Mouse (Mus musculus) liver, embryonic 14.5 days (tissue): ENCODE measurements around the gene Kif16b. TPM values are rescaled to one million over a fixed set of nuclear protein-coding genes. Genes with fewer than 3 reads are reported as not detected.

ENCODE experiments used
- ATAC-seq: fragments of 200-750 bp; cut with Nextera tagmentation; 2 replicates; pipeline ENCODE4 v1.8.0; 2017; ENCODE audit warnings: moderate number of reproducible peaks, mild to moderate bottlenecking, moderate library complexity; ENCODE audit not compliant: insufficient read depth
- DNase-seq, 3 experiments: peaks; one replicate each; pipeline ENCODE4 v3.0.0-alpha.2; 2012 to 2013; ENCODE audit warnings: low read depth in 3 of 3, low spot score in 3 of 3
- H3K27ac ChIP-seq: fragments of 300-500 bp; sonication (generic); 2 replicates; pipeline ENCODE4 v1.5.1; 2014; ENCODE audit warnings: moderate library complexity, mild to moderate bottlenecking, control low read depth, inconsistent platforms
- H3K27me3 ChIP-seq: fragments of 300-500 bp; sonication (generic); 2 replicates; pipeline ENCODE4 v1.6.1; 2014; ENCODE audit warnings: mild to moderate bottlenecking, low read length, moderate library complexity; ENCODE audit not compliant: control insufficient read depth, insufficient read depth
- H3K36me3 ChIP-seq: fragments of 300-500 bp; sonication (generic); replicated peaks from 2 replicates; pipeline ENCODE4 v1.6.1; 2014; ENCODE audit warnings: low read depth; ENCODE audit not compliant: control insufficient read depth, insufficient read depth
- H3K4me1 ChIP-seq, 2 experiments: fragments of 200-500 bp in 1 of 2; fragments of 300-500 bp in 1 of 2; sonication (generic) in 1 of 2; replicated peaks; 2 replicates each; pipeline ENCODE4 v1.6.1; 2012 to 2014; ENCODE audit warnings: antibody characterized with exemption in 1 of 2, inconsistent platforms in 1 of 2, low read length in 1 of 2; ENCODE audit not compliant: control insufficient read depth in 2 of 2, insufficient read depth in 2 of 2
- H3K4me2 ChIP-seq: fragments of 300-500 bp; sonication (generic); 2 replicates; pipeline ENCODE4 v1.6.1; 2014; ENCODE audit warnings: low read depth, mild to moderate bottlenecking, control low read depth, moderate library complexity
- H3K4me3 ChIP-seq, 2 experiments: fragments of 200-500 bp in 1 of 2; fragments of 300-500 bp in 1 of 2; sonication (generic) in 1 of 2; 2 replicates each; pipeline ENCODE4 v1.5.1; 2012 to 2014; ENCODE audit warnings: low read depth in 2 of 2, low read length in 2 of 2, mild to moderate bottlenecking in 2 of 2, control low read depth in 1 of 2, inconsistent platforms in 1 of 2, moderate library complexity in 1 of 2; ENCODE audit not compliant: insufficient read depth in 1 of 2
- H3K9ac ChIP-seq: fragments of 300-500 bp; sonication (generic); replicated peaks from 2 replicates; pipeline ENCODE4 v1.6.1; 2014; ENCODE audit warnings: mild to moderate bottlenecking, control low read depth, moderate library complexity
- H3K9me3 ChIP-seq: fragments of 300-500 bp; sonication (generic); 2 replicates; pipeline ENCODE4 v1.6.1; 2016; ENCODE audit warnings: low read length, mixed read lengths; ENCODE audit not compliant: control insufficient read depth
- CTCF ChIP-seq: IDR thresholded peaks from 2 replicates; pipeline ENCODE4 v1.5.1; 2016; ENCODE audit warnings: antibody characterized with exemption, low read depth, control low read depth
- EP300 ChIP-seq: IDR thresholded peaks from 2 replicates; pipeline ENCODE4 v1.6.1; 2016; ENCODE audit warnings: antibody characterized with exemption, low read depth
- WGBS: fragments of 180-500 bp; shearing (Covaris S2); extraction: QIAGEN DNeasy Blood & Tissue Kit; methylation state at CpG from one replicate; pipeline ENCODE4 v1.1.7; 2014; ENCODE audit not compliant: insufficient replicate concordance; 5-methylcytosine and 5-hydroxymethylcytosine counted together
- polyA plus RNA-seq, 2 experiments: library from polyadenylated mRNA; depleted of rRNA in 1 of 2; stranded (reverse) in 1 of 2; unstranded in 1 of 2; fragments of >200 nt; fragmentation: Nextera tagmentation in 1 of 2; extraction: Ambion mirVana in 1 of 2; gene quantifications; 2 replicates each; pipeline versions ENCODE4 v1.2.1 to v1.2.3; 2012 to 2014

Kif16b gene
- polyA plus RNA-seq, 2 experiments, result 2.2 to 2.5 TPM

GRCm38 (mm10) chr2:142646863-142647262, 254.5 kb downstream of the Kif16b start:
- no peaks in the 10 kb centered on the region for H3K27me3 ChIP-seq
- no peaks in the 10 kb centered on the region for H3K9me3 ChIP-seq
- ATAC-seq (no peak), DNase-seq (no peak)
- H3K27ac ChIP-seq, result no peak overlapping the region
- 58% methylated on average over 4 of the region's 4 CpGs for WGBS
- H3K9ac ChIP-seq, result no peak overlapping the region
- no peaks in the 10 kb centered on the region for H3K36me3 ChIP-seq
- H3K4me3 ChIP-seq, result no peak overlapping the region
- no peak for TF ChIP-seq CTCF
- TF ChIP-seq EP300, result no peak
- H3K4me2 ChIP-seq, result no peak overlapping the region
- H3K4me1 ChIP-seq, result no peaks in the 10 kb centered on the region

GRCm38 (mm10) chr2:142641766-142642165, 259.6 kb downstream of the Kif16b start:
- H3K4me2 ChIP-seq, result no peak overlapping the region
- H3K4me3 ChIP-seq, result no peak overlapping the region
- H3K4me1 ChIP-seq, result no peaks in the 10 kb centered on the region
- H3K9me3 ChIP-seq, result no peaks in the 10 kb centered on the region
- H3K36me3 ChIP-seq, result no peaks in the 10 kb centered on the region
- no peak for TF ChIP-seq CTCF
- no peak for TF ChIP-seq EP300
- WGBS, result 46% methylated on average over 2 of the region's 2 CpGs
- H3K27ac ChIP-seq, result no peak overlapping the region
- DNase-seq (no peak), ATAC-seq (no peak)
- H3K27me3 ChIP-seq, result no peaks in the 10 kb centered on the region
- H3K9ac ChIP-seq, result no peak overlapping the region

GRCm38 (mm10) chr2:142635606-142636304, 265.6 kb downstream of the Kif16b start:
- Histone ChIP-seq H3K27ac (no peak overlapping the region), H3K4me2 (no peak overlapping the region), H3K9ac (no peak overlapping the region), H3K9me3 (no peaks in the 10 kb centered on the region), H3K4me1 (no peaks in the 10 kb centered on the region), H3K36me3 (no peaks in the 10 kb centered on the region), H3K27me3 (no peaks in the 10 kb centered on the region), H3K4me3 (no peak overlapping the region)
- TF ChIP-seq EP300, result no peak
- TF ChIP-seq CTCF, result no peak
- WGBS, result 65% methylated on average over 7 of the region's 7 CpGs
- ATAC-seq (no peak), DNase-seq (no peak)

- no peak overlapping the region for H3K9ac ChIP-seq
- TF ChIP-seq CTCF, result no peak
- no peak for TF ChIP-seq EP300
- H3K27me3 ChIP-seq, result no peaks in the 10 kb centered on the region
- no peak overlapping the region for H3K4me2 ChIP-seq
- 66% methylated on average over 6 of the region's 6 CpGs for WGBS
- H3K9me3 ChIP-seq, result no peaks in the 10 kb centered on the region
- no peak overlapping the region for H3K27ac ChIP-seq
- no peaks in the 10 kb centered on the region for H3K36me3 ChIP-seq
- DNase-seq (no peak), ATAC-seq (no peak)
- no peaks in the 10 kb centered on the region for H3K4me1 ChIP-seq
- no peak overlapping the region for H3K4me3 ChIP-seq
These were observed 267.3 kb downstream of the Kif16b start for GRCm38 (mm10) chr2:142633996-142634559.

- no peak for ATAC-seq
- Histone ChIP-seq H3K27ac (no peak overlapping the region), H3K4me3 (no peak overlapping the region), H3K27me3 (no peaks in the 10 kb centered on the region), H3K36me3 (no peaks in the 10 kb centered on the region), H3K4me1 (no peaks in the 10 kb centered on the region), H3K9ac (no peak overlapping the region), H3K9me3 (no peaks in the 10 kb centered on the region), H3K4me2 (no peak overlapping the region)
- 54% methylated on average over 2 of the region's 2 CpGs for WGBS
- TF ChIP-seq EP300, result no peak
- no peak for TF ChIP-seq CTCF
- no peak for DNase-seq
These were observed 271.6 kb downstream of the Kif16b start for GRCm38 (mm10) chr2:142629523-142630312.
